Mouse (Mus musculus): Measurements from ENCODE around the gene Prss53. TPM values are rescaled to one million over a fixed set of nuclear protein-coding genes. Genes with fewer than 3 reads are reported as not detected.

Gene Prss53
- polyA plus RNA-seq, 1 experiment = 0.74 TPM

GRCm38 (mm10) chr7:127929923-127930322 is 39.2 kb upstream of the Prss53 start, which contains the start of gene Prss8:
Gene Prss8, minus strand, starts transcription at chr7:127930104.
- no peak within 1 kb of the TSS for H3K4me3 ChIP-seq
- H3K4me2 ChIP-seq (ENCODE audit: low read depth) = no peak within 1 kb of the TSS
- TF ChIP-seq POLR2A (IDR thresholded peaks at IDR 0.05; ENCODE audit: insufficient read length, low read depth) = no peak
- TF ChIP-seq MYOG (IDR thresholded peaks at IDR 0.05; ENCODE audit: control insufficient read depth in 1 of 3, insufficient read depth in 1 of 3, insufficient read length in 2 of 3, low read depth in 2 of 3) = no peak
- no peak for TF ChIP-seq CEBPB (IDR thresholded peaks at IDR 0.05; ENCODE audit: insufficient read depth, poor library complexity, severe bottlenecking)
- TF ChIP-seq REST (IDR thresholded peaks at IDR 0.05; ENCODE audit: insufficient read depth, insufficient read length) = no peak
- TF ChIP-seq POLR2AphosphoS2 (IDR thresholded peaks at IDR 0.05; ENCODE audit: insufficient read length, low read depth) = no peak
- no peak for TF ChIP-seq SRF (IDR thresholded peaks at IDR 0.05; ENCODE audit: control insufficient read depth, insufficient read length, low read depth)
- no peak within 1 kb of the TSS for H3ac ChIP-seq (ENCODE audit: control insufficient read depth, insufficient read length)
- H3K27me3 ChIP-seq (ENCODE audit: control insufficient read depth, insufficient read depth, insufficient read length) = no peaks in the 10 kb centered on the region
- H3K36me3 ChIP-seq (ENCODE audit: control insufficient read depth, insufficient read depth) = peaks cover 2% of the 10 kb centered on the region
- no peaks in the 10 kb centered on the region for H3K79me2 ChIP-seq (ENCODE audit: control insufficient read depth, insufficient read depth)

GRCm38 (mm10) chr7:127928596-127928995 is 37.8 kb upstream of the Prss53 start:
- no peak overlapping the region for H3K4me3 ChIP-seq
- no peaks in the 10 kb centered on the region for H3K27me3 ChIP-seq (ENCODE audit: control insufficient read depth, insufficient read depth, insufficient read length)
- H3K36me3 ChIP-seq (ENCODE audit: control insufficient read depth, insufficient read depth) = peaks cover 4% of the 10 kb centered on the region
- H3K79me2 ChIP-seq (ENCODE audit: control insufficient read depth, insufficient read depth) = no peaks in the 10 kb centered on the region
- H3ac ChIP-seq (ENCODE audit: control insufficient read depth, insufficient read length) = no peak overlapping the region
- TF ChIP-seq REST (IDR thresholded peaks at IDR 0.05; ENCODE audit: insufficient read depth, insufficient read length) (no peak), MAX (IDR thresholded peaks at IDR 0.05; ENCODE audit: low read depth) (no peak), MYOG (IDR thresholded peaks at IDR 0.05; ENCODE audit: control insufficient read depth in 1 of 3, insufficient read depth in 1 of 3, insufficient read length in 2 of 3, low read depth in 2 of 3) (peak in 1 of 3 experiments; percentile 45), SRF (IDR thresholded peaks at IDR 0.05; ENCODE audit: control insufficient read depth, insufficient read length, low read depth) (no peak), MYOD1 (IDR thresholded peaks at IDR 0.05; ENCODE audit: control insufficient read depth in 1 of 3, insufficient read length in 2 of 3, low read depth in 2 of 3) (peak in 1 of 3 experiments; percentile 44)
- H3K4me2 ChIP-seq (ENCODE audit: low read depth) = no peak overlapping the region

- no peak overlapping the region for H3K4me2 ChIP-seq (ENCODE audit: low read depth)
- H3K36me3 ChIP-seq (ENCODE audit: control insufficient read depth, insufficient read depth) = peaks cover 4% of the 10 kb centered on the region
- TF ChIP-seq SRF (IDR thresholded peaks at IDR 0.05; ENCODE audit: control insufficient read depth, insufficient read length, low read depth) (no peak), E2F4 (IDR thresholded peaks at IDR 0.05; ENCODE audit: insufficient read depth) (no peak), MAX (IDR thresholded peaks at IDR 0.05; ENCODE audit: low read depth) (no peak), TCF3 (IDR thresholded peaks at IDR 0.05; ENCODE audit: insufficient read length, low read depth) (no peak), CEBPB (IDR thresholded peaks at IDR 0.05; ENCODE audit: insufficient read depth, poor library complexity, severe bottlenecking) (no peak), MYOG (IDR thresholded peaks at IDR 0.05; ENCODE audit: control insufficient read depth in 1 of 3, insufficient read depth in 1 of 3, insufficient read length in 2 of 3, low read depth in 2 of 3) (no peak), POLR2AphosphoS2 (IDR thresholded peaks at IDR 0.05; ENCODE audit: insufficient read length, low read depth) (no peak)
- no peaks in the 10 kb centered on the region for H3K79me2 ChIP-seq (ENCODE audit: control insufficient read depth, insufficient read depth)
- H3K4me3 ChIP-seq = no peak overlapping the region
- H3ac ChIP-seq (ENCODE audit: control insufficient read depth, insufficient read length) = no peak overlapping the region
- no peaks in the 10 kb centered on the region for H3K27me3 ChIP-seq (ENCODE audit: control insufficient read depth, insufficient read depth, insufficient read length)
Observed at GRCm38 (mm10) chr7:127927726-127928125, 37.0 kb upstream of the Prss53 start.

- no peak overlapping the region for H3ac ChIP-seq (ENCODE audit: control insufficient read depth, insufficient read length)
- TF ChIP-seq TCF12 (IDR thresholded peaks at IDR 0.05; ENCODE audit: insufficient read depth, poor library complexity, severe bottlenecking) (no peak), MYOD1 (IDR thresholded peaks at IDR 0.05; ENCODE audit: control insufficient read depth in 1 of 3, insufficient read length in 2 of 3, low read depth in 2 of 3) (no peak), E2F4 (IDR thresholded peaks at IDR 0.05; ENCODE audit: insufficient read depth) (no peak), USF1 (IDR thresholded peaks at IDR 0.05; ENCODE audit: low read depth) (no peak), MYOG (IDR thresholded peaks at IDR 0.05; ENCODE audit: control insufficient read depth in 1 of 3, insufficient read depth in 1 of 3, insufficient read length in 2 of 3, low read depth in 2 of 3) (no peak), POLR2AphosphoS2 (IDR thresholded peaks at IDR 0.05; ENCODE audit: insufficient read length, low read depth) (no peak), SRF (IDR thresholded peaks at IDR 0.05; ENCODE audit: control insufficient read depth, insufficient read length, low read depth) (no peak), MAX (IDR thresholded peaks at IDR 0.05; ENCODE audit: low read depth) (no peak), CEBPB (IDR thresholded peaks at IDR 0.05; ENCODE audit: insufficient read depth, poor library complexity, severe bottlenecking) (no peak), POLR2A (IDR thresholded peaks at IDR 0.05; ENCODE audit: insufficient read length, low read depth) (no peak), REST (IDR thresholded peaks at IDR 0.05; ENCODE audit: insufficient read depth, insufficient read length) (no peak), TCF3 (IDR thresholded peaks at IDR 0.05; ENCODE audit: insufficient read length, low read depth) (no peak)
- H3K36me3 ChIP-seq (ENCODE audit: control insufficient read depth, insufficient read depth) = peaks cover 8% of the 10 kb centered on the region
- H3K4me2 ChIP-seq (ENCODE audit: low read depth) = no peak overlapping the region
- no peak overlapping the region for H3K4me3 ChIP-seq
- H3K27me3 ChIP-seq (ENCODE audit: control insufficient read depth, insufficient read depth, insufficient read length) = no peaks in the 10 kb centered on the region
- H3K79me2 ChIP-seq (ENCODE audit: control insufficient read depth, insufficient read depth) = no peaks in the 10 kb centered on the region
Observed at GRCm38 (mm10) chr7:127926846-127927245, 36.1 kb upstream of the Prss53 start.

- Histone ChIP-seq H3K4me3 (no peak overlapping the region), H3K36me3 (ENCODE audit: control insufficient read depth, insufficient read depth) (peaks cover 8% of the 10 kb centered on the region), H3K27me3 (ENCODE audit: control insufficient read depth, insufficient read depth, insufficient read length) (no peaks in the 10 kb centered on the region), H3K4me2 (ENCODE audit: low read depth) (no peak overlapping the region), H3ac (ENCODE audit: control insufficient read depth, insufficient read length) (no peak overlapping the region), H3K79me2 (ENCODE audit: control insufficient read depth, insufficient read depth) (no peaks in the 10 kb centered on the region)
- TF ChIP-seq REST (IDR thresholded peaks at IDR 0.05; ENCODE audit: insufficient read depth, insufficient read length) = no peak
- TF ChIP-seq MYOD1 (IDR thresholded peaks at IDR 0.05; ENCODE audit: control insufficient read depth in 1 of 3, insufficient read length in 2 of 3, low read depth in 2 of 3) = no peak
- TF ChIP-seq MAX (IDR thresholded peaks at IDR 0.05; ENCODE audit: low read depth) = no peak
- no peak for TF ChIP-seq CEBPB (IDR thresholded peaks at IDR 0.05; ENCODE audit: insufficient read depth, poor library complexity, severe bottlenecking)
- no peak for TF ChIP-seq MYOG (IDR thresholded peaks at IDR 0.05; ENCODE audit: control insufficient read depth in 1 of 3, insufficient read depth in 1 of 3, insufficient read length in 2 of 3, low read depth in 2 of 3)
- TF ChIP-seq USF1 (IDR thresholded peaks at IDR 0.05; ENCODE audit: low read depth) = no peak
- TF ChIP-seq POLR2A (IDR thresholded peaks at IDR 0.05; ENCODE audit: insufficient read length, low read depth) = no peak
Observed at GRCm38 (mm10) chr7:127926066-127926465, 35.3 kb upstream of the Prss53 start.
